Mouse (Mus musculus): ENCODE measurements around the gene Nfkb2. TPM values are rescaled to one million over a fixed set of nuclear protein-coding genes. Genes with fewer than 3 reads are reported as not detected.

Nfkb2 gene
- polyA plus RNA-seq, 1 experiment from 2014 or later = 8.9 TPM

DNA sequence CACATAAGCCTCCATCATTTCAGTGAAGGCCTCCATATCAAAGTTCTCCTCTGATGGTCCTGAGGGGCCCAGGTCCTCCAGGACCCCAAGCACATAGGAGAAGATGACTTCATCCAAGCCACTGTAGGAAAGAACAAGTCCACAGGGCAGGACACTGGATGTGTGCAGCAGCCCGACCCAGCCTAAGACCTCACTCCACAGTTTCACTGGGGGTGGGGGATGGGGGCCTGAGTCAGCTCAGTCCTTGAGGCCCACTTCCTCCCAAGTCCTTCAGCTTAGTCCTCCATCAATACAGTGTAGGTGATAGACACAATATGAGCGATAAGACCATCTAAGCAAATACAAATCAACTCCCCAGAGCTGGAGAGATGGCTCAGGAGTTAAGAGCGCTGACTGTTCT, 27.8 kb downstream of the Nfkb2 start:
- Histone ChIP-seq H3K9me3 (ENCODE audit: control insufficient read depth, low read length) (no peaks in the 10 kb centered on the region), H3K4me1 (ENCODE audit: control insufficient read depth, insufficient read depth, low read length) (peaks cover 8% of the 10 kb centered on the region; the same call in 1 of the 2 replicates), H3K4me3 (ENCODE audit: low read length) (no peak overlapping the region), H3K27me3 (ENCODE audit: control insufficient read depth, insufficient read depth, low read length) (peaks cover 2% of the 10 kb centered on the region), H3K4me2 (replicated peaks; ENCODE audit: low read depth, low read length) (no peak overlapping the region), H3K27ac (ENCODE audit: low read depth, low read length) (no peak overlapping the region), H3K9ac (ENCODE audit: low read depth, low read length) (no peak overlapping the region), H3K36me3 (ENCODE audit: control insufficient read depth, insufficient read depth, low read length) (peaks cover 21% of the 10 kb centered on the region)
- ATAC-seq (ENCODE audit: low FRiP score, low TSS enrichment) = no peak
- 92% methylated on average over 3 of the region's 3 CpGs for WGBS

DNA sequence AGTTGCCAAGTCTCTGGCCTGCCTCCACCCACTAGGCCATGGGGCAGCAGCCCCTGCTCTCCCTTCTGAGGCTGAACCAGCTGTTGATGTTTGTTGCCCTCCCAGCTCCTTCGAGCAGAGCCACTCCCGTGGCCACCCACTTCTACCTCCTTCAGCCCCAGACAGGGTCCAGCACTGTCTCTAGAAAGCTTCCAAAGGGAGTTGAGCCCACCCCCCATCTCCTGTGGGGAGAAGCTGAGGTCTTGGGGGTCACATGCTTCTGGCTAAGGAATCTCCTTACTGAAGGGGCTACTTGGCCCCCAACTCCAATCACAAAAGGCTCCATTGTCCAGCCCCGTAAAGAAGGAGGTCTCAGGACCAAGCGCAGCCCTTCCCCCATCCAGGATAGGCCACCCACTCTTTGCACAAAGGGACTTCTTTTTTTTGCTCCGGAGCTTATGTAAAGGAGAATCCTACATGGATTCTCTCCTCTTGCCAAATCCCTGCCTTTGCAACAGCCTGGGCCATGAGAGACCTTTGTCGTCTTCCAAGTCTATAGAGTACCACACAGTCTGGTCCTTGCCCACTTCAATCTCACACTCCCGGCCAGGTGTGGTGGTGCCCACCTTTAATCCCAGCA, 28.7 kb downstream of the Nfkb2 start:
- Histone ChIP-seq H3K36me3 (ENCODE audit: control insufficient read depth, insufficient read depth, low read length) (peaks cover 21% of the 10 kb centered on the region), H3K4me3 (ENCODE audit: low read length) (no peak overlapping the region), H3K9me3 (ENCODE audit: control insufficient read depth, low read length) (no peaks in the 10 kb centered on the region), H3K4me2 (replicated peaks; ENCODE audit: low read depth, low read length) (no peak overlapping the region), H3K27me3 (ENCODE audit: control insufficient read depth, insufficient read depth, low read length) (no peaks in the 10 kb centered on the region), H3K4me1 (ENCODE audit: control insufficient read depth, insufficient read depth, low read length) (peaks cover 12% of the 10 kb centered on the region; the same call in 1 of the 2 replicates), H3K27ac (ENCODE audit: low read depth, low read length) (no peak overlapping the region), H3K9ac (ENCODE audit: low read depth, low read length) (no peak overlapping the region)
- WGBS = 73% methylated on average over 7 of the region's 7 CpGs
- ATAC-seq (ENCODE audit: low FRiP score, low TSS enrichment) = no peak

DNA sequence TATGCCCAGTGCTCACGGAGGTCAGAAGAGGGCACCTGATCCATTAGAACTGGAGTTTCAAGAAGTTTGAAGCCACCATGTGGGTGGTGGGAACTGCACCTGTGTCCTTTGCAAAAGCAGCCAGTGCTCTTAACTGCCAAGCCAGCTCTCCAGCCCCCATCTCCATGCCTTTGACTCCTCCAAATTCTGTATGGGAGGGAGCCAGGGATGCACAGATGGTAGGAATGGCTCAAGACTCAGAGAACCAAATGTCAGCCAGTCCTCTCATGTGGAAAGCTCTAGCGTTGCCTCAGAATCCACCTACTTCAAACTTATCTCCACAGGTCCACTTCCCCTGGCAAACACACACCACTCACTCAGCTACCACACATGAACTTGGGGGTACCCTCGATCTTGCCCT, 29.8 kb downstream of the Nfkb2 start:
- WGBS = 96% methylated on average over 3 of the region's 3 CpGs
- Histone ChIP-seq H3K27me3 (ENCODE audit: control insufficient read depth, insufficient read depth, low read length) (no peaks in the 10 kb centered on the region), H3K9ac (ENCODE audit: low read depth, low read length) (no peak overlapping the region), H3K4me2 (replicated peaks; ENCODE audit: low read depth, low read length) (no peak overlapping the region), H3K4me3 (ENCODE audit: low read length) (no peak overlapping the region), H3K27ac (ENCODE audit: low read depth, low read length) (no peak overlapping the region), H3K36me3 (ENCODE audit: control insufficient read depth, insufficient read depth, low read length) (peaks cover 21% of the 10 kb centered on the region), H3K9me3 (ENCODE audit: control insufficient read depth, low read length) (no peaks in the 10 kb centered on the region), H3K4me1 (ENCODE audit: control insufficient read depth, insufficient read depth, low read length) (peaks cover 11% of the 10 kb centered on the region; the same call in 1 of the 2 replicates)
- no peak for ATAC-seq (ENCODE audit: low FRiP score, low TSS enrichment)

DNA sequence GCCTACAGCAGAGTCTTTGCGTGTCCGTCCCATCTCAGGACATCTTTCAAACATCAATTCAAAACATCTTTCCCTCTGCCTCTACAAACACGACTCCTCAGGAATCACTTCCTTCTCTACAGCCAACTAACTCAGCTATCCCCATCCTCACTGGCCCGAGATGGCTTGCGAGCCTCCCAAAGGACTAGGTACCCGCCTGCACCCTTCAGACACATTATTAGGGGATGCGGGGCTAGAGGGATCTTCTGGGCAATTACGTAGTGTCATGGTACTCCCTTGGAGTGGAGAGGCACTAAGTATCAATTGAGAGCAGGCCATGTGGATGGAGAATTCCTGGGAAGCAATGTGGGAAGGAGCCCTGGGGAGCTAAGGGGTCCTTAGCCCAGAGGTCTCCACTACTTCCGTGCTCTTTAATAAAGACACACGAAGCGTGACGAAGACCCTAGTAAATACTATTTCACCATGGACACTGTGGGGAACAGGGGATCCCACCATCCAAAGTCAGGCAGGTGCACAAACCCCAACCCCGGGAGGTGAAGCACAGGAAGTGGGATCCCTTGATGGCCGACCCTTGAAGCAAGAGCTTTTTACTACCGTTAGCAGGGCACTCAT, 33.7 kb downstream of the Nfkb2 start:
- ATAC-seq (ENCODE audit: low FRiP score, low TSS enrichment) = peak; percentile 12
- WGBS = 33% methylated on average over 15 of the region's 15 CpGs
- no peak overlapping the region for H3K27ac ChIP-seq (ENCODE audit: low read depth, low read length)

DNA sequence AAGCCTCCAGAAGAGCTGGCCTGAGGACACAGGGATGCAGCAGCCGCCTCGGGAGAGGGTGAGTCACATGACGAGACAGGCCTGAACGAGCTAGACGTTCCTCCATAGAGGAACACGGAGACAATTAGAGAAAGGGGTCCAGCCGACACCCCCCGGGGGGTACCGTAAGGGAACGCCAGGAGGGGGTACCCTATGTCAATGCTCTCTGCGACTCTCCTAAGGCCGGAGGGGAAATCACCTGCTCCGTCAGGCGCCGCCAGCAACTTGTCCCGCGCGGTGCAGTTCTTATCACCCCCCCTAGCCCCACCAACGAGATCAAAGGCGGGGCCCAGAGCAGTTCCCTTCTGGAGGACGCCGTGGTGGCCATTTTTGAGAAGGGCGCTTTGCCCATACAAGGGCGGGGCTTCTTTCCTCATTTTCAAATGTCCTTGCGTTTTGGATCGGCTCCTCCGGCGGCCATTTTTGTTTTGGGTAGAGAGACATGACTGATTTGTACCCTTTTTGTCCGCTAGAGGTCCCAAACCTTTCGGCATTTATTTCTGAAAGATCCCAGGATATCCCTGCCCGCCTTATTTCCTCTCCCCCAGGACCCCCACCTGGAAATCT, 34.3 kb downstream of the Nfkb2 start, which contains the start of gene Cuedc2:
TSS of gene Cuedc2 (minus strand) at position 372 of the 606 bp plus-strand sequence.
- Histone ChIP-seq H3K4me3 (ENCODE audit: low read length) (peak within 1 kb of the TSS; percentile 70), H3K27ac (ENCODE audit: low read depth, low read length) (no peak within 1 kb of the TSS), H3K4me1 (ENCODE audit: control insufficient read depth, insufficient read depth, low read length) (peaks cover 15% of the 10 kb centered on the region; the same call in 1 of the 2 replicates), H3K9me3 (ENCODE audit: control insufficient read depth, low read length) (no peaks in the 10 kb centered on the region), H3K27me3 (ENCODE audit: control insufficient read depth, insufficient read depth, low read length) (no peaks in the 10 kb centered on the region), H3K36me3 (ENCODE audit: control insufficient read depth, insufficient read depth, low read length) (no peaks in the 10 kb centered on the region), H3K9ac (ENCODE audit: low read depth, low read length) (peak within 1 kb of the TSS; percentile 76), H3K4me2 (replicated peaks; ENCODE audit: low read depth, low read length) (peak within 1 kb of the TSS; percentile 44)
- 0% methylated on average over 31 of the region's 31 CpGs for WGBS
- peak; percentile 89 for ATAC-seq (ENCODE audit: low FRiP score, low TSS enrichment)

More for the DNA sequence above, 33.7 kb downstream of the Nfkb2 start:
- H3K4me3 ChIP-seq (ENCODE audit: low read length) = peak overlapping the region; percentile 70
- peaks cover 15% of the 10 kb centered on the region; the same call in 1 of the 2 replicates for H3K4me1 ChIP-seq (ENCODE audit: control insufficient read depth, insufficient read depth, low read length)
- no peaks in the 10 kb centered on the region for H3K27me3 ChIP-seq (ENCODE audit: control insufficient read depth, insufficient read depth, low read length)
- peak overlapping the region; percentile 44 for H3K4me2 ChIP-seq (replicated peaks; ENCODE audit: low read depth, low read length)
- H3K9ac ChIP-seq (ENCODE audit: low read depth, low read length) = peak overlapping the region; percentile 76
- H3K36me3 ChIP-seq (ENCODE audit: control insufficient read depth, insufficient read depth, low read length) = no peaks in the 10 kb centered on the region
- H3K9me3 ChIP-seq (ENCODE audit: control insufficient read depth, low read length) = no peaks in the 10 kb centered on the region

DNA sequence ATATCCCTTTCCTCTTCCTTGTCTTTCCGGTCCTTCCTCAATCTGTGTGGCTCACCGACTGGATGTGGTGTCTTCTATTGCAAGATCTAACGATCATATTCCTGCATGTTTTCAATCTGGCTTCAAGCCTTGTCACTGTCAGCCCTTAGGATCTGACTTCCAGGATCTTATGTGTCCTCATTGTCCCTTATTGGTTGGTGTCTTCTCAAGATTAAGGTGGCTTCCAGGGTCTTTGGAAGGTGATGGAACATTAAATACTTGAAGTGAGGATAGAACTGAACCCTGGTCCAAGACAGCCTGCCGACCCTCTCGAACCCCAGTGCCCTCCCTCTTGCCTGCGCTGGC, 34.8 kb downstream of the Nfkb2 start:
- Histone ChIP-seq H3K9ac (ENCODE audit: low read depth, low read length) (no peak overlapping the region; the same call in 1 of the 2 replicates), H3K27ac (ENCODE audit: low read depth, low read length) (no peak overlapping the region)
- 0 out of 2 replicates have a peak, but pooled peaks have one; percentile 17 for ATAC-seq (ENCODE audit: low FRiP score, low TSS enrichment)

DNA sequence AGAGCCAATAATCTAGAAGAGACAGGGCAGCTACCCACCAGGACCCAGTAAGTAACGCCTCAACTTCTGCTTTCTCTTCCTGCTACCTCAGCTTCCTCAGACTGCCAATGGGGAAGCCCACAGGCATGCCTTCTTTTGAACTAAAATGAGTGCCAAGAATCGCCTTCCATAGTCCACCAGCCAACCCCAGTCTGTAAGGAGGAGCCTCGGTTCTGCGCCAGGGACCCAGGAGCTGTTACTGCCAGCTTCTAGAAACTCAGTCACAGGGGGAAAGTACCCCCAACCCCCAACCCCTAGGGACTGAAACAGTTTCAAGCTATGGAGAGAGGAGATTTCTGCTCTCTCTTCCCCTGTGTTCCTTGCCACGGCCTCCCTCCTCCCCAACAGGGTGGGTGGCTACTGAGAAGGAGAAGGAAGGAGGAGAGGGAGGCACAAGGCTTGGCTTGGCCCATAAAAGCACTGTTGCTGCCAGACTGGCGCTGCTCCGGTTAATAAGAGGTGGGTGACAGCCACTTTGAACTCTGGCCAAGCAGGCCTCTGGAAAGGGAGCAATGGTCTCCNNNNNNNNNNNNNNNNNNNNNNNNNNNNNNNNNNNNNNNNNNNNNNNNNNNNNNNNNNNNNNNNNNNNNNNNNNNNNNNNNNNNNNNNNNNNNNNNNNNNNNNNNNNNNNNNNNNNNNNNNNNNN, 35.3 kb downstream of the Nfkb2 start:
- 69% methylated on average over 7 of the region's 7 CpGs for WGBS
- Histone ChIP-seq H3K4me2 (replicated peaks; ENCODE audit: low read depth, low read length) (no peak overlapping the region), H3K4me3 (ENCODE audit: low read length) (no peak overlapping the region), H3K27me3 (ENCODE audit: control insufficient read depth, insufficient read depth, low read length) (no peaks in the 10 kb centered on the region), H3K27ac (ENCODE audit: low read depth, low read length) (no peak overlapping the region), H3K9me3 (ENCODE audit: control insufficient read depth, low read length) (no peaks in the 10 kb centered on the region), H3K36me3 (ENCODE audit: control insufficient read depth, insufficient read depth, low read length) (no peaks in the 10 kb centered on the region), H3K9ac (ENCODE audit: low read depth, low read length) (no peak overlapping the region), H3K4me1 (ENCODE audit: control insufficient read depth, insufficient read depth, low read length) (peaks cover 15% of the 10 kb centered on the region; the same call in 1 of the 2 replicates)
- ATAC-seq (ENCODE audit: low FRiP score, low TSS enrichment) = no peak

More for the DNA sequence above, 34.8 kb downstream of the Nfkb2 start:
- Histone ChIP-seq H3K36me3 (ENCODE audit: control insufficient read depth, insufficient read depth, low read length) (no peaks in the 10 kb centered on the region), H3K9me3 (ENCODE audit: control insufficient read depth, low read length) (no peaks in the 10 kb centered on the region), H3K4me3 (ENCODE audit: low read length) (peak overlapping the region; percentile 70), H3K4me1 (ENCODE audit: control insufficient read depth, insufficient read depth, low read length) (peaks cover 15% of the 10 kb centered on the region; the same call in 1 of the 2 replicates), H3K4me2 (replicated peaks; ENCODE audit: low read depth, low read length) (peak overlapping the region; percentile 37), H3K27me3 (ENCODE audit: control insufficient read depth, insufficient read depth, low read length) (no peaks in the 10 kb centered on the region)
- 51% methylated on average over 6 of the region's 6 CpGs for WGBS

DNA sequence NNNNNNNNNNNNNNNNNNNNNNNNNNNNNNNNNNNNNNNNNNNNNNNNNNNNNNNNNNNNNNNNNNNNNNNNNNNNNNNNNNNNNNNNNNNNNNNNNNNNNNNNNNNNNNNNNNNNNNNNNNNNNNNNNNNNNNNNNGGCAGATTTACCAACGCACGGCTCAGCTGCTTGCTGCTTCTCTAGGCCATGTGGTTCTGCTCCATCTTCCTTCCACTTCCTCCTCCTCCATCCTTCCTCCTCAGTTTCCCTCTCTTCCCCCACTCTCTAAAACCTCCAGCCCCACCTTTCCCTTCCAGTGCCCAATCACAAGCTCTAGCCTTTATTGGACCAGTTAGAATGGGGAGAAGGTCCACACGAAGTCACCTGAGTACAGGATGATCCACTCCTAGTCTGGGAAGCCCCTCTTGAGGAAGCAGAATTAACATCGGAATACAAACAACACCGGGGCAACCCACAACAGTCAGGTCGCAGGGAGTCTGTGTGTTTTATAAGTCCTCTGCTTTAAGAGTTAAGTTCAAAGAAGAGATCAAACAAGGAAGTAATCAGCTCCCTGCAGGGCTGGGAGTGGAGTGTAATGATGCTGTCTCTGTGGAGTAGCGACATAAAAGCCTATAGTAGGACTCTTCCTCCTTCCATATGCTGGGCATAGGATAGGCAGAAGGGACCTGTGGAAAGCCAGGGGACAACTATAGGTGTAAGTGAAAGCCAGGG, 40.7 kb downstream of the Nfkb2 start:
- Histone ChIP-seq H3K4me1 (ENCODE audit: control insufficient read depth, insufficient read depth, low read length) (peaks cover 14% of the 10 kb centered on the region), H3K36me3 (ENCODE audit: control insufficient read depth, insufficient read depth, low read length) (no peaks in the 10 kb centered on the region), H3K9me3 (ENCODE audit: control insufficient read depth, low read length) (no peaks in the 10 kb centered on the region), H3K9ac (ENCODE audit: low read depth, low read length) (no peak overlapping the region), H3K4me3 (ENCODE audit: low read length) (no peak overlapping the region), H3K27me3 (ENCODE audit: control insufficient read depth, insufficient read depth, low read length) (no peaks in the 10 kb centered on the region), H3K27ac (ENCODE audit: low read depth, low read length) (no peak overlapping the region), H3K4me2 (replicated peaks; ENCODE audit: low read depth, low read length) (no peak overlapping the region)
- 17% methylated on average over 7 of the region's 7 CpGs for WGBS
- no peak for ATAC-seq (ENCODE audit: low FRiP score, low TSS enrichment)
